Mouse (Mus musculus) urinary bladder, adult 2 months (tissue): ENCODE measurements around the gene Tspo. TPM values are rescaled to one million over a fixed set of nuclear protein-coding genes. Genes with fewer than 3 reads are reported as not detected.

Experiments
- DNase-seq: peaks from one replicate; pipeline ENCODE4 v3.0.0; 2022; ENCODE audit warnings: low spot score
- polyA plus RNA-seq: library from polyadenylated mRNA; depleted of rRNA; stranded (reverse); fragments of >200 nt; gene quantifications from 2 replicates; pipeline ENCODE4 v1.2.3, GENCODE M21; 2012

Gene Tspo
- polyA plus RNA-seq, 1 experiment, result 260 TPM

DNA sequence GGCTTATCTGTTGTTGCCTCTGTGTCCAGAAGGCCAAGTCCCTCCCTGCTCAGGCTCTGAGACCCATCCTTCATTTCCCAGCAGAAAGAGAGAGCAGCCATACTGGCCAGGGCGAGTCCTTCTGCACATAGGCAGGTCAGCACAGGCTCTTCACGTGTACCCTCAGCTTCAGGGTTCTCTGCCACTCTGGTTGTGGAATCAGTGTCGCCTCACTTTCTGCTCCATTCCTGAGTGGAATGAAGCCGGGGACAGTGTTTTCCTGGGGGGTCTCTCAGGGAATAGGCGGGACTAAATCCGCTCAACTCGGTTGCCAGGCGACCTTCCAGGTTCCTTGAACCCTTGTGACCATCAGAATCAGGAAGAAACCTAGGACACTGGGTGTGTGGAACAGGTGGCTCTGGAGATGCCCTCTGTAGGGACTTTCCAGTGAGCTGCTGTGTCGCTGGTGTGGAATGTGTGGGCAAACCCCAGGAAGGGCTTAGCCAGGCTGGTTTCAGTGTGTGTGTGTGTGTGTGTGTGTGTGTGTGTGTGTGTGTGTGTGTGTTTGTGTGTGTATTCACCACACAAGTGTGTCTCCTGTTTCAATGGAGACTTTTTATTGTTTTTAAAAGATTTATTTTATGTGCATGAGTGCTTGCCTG, 21.6 kb upstream of the Tspo start:
- no peak for DNase-seq

DNA sequence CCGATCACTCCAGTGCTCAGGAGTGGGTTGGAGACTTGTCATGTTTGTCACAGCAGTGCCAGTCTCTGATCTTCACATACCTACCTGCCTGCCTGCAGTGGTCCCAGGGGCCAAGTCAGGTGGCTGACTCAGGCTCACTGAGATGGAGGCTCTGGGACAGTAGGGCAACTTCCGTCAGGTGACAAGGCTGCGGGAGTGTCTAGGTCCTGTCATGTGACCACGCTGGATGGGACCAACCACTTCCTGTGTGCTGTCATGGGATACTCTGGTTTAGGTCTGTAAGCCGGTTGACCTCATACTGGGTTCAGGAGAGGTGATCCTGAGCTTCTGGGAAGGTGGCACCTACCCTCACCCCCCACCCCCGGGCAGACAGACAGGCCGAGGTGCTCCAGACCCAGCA, 17.4 kb upstream of the Tspo start:
- DNase-seq, result no peak

DNA sequence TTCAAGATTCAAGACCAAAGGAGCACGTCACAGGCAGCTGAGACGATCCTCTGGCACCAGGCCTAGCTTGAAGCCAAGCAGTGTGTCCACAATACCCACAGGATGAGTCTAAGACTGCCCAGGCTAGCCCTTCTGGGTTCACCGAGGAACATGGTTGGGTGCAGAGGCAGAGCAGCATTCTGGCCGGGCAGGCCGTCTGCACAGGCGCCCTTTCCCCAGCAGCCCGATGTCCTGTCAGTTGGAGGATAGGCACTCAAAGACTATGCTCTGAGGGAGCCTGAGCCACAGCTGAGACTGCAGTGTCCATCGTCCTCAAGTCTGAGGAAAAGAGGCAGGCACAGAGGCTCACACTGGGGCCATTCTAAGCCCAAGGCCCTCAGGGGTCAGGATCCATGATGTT, 16.2 kb upstream of the Tspo start:
- DNase-seq, result no peak

DNA sequence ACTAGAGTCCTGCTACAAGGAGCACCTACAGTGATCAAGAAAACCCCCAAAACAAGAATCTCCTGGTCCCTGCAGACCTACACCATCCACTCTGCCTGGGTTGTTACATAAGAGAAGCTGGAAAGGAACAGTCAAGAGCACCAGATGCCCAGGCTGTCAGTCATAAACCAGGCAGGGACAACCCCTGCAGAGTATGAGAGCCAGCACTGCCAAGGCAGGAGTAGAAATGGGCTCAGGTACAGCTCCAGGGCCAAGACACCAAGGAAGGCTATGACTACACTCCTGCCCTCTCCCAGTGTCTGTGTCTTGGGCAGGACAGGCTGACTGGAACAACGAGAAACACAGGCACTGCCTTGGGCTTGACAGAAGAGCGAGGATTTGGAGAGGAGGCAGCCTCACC, 13.3 kb upstream of the Tspo start:
- DNase-seq, result no peak

DNA sequence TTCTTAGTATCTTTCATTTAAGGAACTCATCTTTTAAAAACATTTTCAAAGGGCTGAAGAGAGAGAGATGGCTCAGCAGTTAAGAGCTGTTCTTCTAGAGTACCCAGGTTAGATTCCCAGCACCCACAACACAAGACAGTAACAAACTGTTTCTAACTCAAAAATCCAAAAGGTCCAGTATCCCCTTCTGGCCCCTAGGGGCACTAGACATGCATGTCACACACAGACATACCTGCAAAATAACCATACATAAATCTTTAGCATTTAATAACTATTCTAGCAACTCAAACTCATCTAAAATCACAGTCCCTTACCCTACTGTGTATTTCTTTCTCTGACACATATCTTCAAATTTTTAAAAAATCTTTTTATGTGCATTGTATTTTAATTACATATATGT, 9.6 kb upstream of the Tspo start:
- no peak for DNase-seq

DNA sequence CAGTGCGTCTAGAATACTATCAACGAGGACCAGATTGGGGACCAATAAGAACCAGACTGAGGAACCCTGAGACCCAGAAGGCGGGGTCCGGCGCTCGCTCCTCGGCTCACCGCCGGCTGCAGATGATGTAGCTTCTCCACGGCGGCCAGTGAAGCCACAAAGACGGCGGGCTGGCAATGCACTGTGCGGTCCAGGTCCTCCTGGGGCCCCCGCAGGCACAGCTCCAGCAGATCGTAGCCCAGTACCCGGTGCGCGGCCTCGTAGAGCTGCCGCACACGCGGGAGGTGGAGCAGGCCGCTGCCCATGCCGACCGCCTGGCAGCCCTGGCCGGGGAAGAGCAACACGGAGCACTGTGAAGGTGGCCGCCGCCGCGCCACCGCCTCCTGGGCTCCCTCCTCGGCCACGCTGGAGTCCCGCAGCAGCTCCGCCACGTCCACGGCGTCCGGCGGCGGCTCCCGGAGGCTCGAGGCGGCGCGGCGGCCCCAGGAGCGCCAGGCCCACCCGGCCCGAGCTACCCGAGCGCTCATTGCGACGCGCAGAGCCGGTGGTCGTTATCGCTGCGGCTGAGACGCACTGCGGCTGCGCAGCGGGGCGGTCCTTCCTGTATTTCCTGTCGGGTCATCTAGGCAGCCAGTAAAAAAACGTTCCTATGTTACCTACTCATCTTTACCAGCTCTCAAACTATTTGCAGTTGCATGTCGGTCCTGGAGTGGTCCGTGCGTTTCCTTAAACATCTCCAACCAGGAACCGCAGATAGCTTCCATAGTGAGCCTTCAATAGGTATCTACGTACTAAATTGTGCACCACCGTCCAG, 8.0 kb upstream of the Tspo start:
- DNase-seq, result peak; percentile 79

DNA sequence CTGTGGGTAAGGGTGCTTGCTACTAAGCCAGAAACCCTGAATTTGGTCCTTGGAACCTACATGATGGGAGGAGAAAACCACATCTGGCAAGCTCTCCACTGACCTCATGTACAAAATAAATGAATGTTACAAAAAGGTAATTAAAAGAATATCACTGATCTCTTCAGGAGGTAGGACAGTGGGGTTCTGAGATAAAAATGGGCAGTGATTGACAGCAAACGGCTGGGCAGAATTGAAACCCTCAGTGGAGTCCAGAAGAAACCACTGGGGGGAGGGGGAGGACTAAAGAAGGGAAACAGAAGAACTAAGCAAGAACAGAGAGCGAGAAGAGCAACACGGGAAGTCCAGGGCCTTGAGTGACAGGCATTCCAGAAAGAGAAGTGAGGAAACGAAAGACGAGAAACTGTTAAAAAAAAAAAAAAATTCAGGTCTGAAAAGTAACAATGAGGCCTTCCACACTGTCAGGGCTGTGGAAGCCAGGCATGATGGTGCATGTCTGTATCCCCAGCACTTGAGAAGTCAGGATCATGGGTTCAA, 2.4 kb upstream of the Tspo start:
- no peak for DNase-seq

DNA sequence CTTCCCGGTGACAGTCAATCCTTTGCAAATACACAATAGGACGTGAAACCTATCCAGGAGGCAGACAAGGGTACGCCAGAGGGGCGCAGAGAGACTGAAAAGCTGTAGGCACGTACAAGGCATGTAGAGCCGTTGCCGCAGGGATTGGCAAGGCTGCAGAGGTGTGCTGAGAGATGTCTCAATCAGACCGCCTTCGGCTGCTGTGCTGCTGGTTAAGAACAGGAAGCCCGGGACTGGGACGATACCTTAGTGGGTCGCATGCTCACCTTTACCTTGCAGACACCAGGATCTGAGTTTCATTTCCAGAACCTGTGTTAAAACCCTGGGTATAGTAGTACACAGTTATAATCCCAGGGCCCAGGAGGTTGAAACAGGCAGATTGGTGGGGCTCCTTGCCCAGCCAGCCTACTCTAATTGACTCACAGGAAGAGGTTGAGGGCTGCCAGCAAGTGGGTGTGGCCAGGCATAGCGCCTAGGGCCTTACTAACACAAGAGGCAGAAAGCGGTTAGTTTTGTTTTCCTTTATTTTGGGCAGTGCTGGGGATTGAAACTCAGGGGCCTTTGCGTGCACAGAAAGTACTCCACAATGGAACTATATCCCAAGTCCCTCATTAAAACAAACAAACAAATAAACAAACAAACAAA, 644 bp upstream of the Tspo start:
- peak; percentile 46 for DNase-seq

DNA sequence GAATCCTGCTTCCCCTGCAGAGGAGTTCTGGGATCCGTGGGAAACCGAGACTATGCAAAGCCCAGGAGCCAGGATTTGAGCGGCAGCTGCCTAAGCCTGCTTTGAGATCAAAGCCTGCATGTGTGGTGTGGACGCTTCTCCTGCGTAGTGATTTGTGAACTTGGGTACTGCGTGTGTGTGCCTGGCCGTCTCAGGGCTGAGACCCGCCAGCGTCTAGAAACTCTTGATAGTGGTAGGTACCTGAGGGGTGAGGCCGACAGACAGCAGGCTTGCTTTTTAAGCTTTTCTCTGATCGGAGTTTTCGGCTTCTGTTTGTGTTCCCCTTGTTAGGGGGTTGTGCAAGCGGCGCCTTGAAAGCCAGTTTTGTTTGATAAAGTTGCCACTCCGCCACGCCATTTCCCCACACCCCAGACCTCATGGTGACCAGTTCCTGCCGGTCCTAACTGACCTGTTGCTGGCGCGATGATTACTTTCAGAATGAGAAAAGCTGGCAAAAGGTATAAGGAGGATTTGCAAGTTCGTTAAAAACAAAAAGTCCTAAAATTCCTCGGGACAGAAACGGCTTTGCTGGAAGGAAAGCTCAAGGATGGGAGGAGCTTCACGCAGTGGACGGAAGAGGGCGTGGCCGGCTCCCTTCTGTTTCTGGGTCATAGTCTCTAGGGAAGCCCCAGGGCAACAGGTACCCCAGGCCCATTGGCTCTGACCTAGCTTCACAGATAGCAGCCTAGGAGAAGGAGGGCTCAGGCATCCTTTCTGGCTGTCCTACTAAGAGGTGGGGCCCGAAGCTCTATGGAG, 662 bp downstream of the Tspo start:
- DNase-seq, result no peak

DNA sequence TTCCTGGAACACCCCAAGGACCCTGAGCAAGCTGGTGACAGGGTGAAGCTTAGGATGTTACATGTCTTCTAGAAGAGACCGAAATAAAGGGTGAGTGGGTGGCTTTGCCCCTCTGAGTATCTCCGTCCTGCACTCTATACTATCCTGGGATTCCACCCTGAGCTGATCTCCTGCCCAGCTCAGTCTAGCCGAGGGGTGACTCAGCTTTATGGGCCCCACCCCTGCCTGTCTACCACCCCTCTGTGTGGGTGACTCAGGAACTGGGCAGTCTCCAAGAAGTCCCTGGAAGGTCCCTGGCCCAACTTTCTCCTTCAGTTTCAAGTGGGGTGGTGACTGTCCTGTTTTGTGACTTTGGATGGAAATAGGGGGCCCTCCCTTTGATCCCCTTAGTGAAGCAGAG, 2.0 kb downstream of the Tspo start:
- no peak for DNase-seq

DNA sequence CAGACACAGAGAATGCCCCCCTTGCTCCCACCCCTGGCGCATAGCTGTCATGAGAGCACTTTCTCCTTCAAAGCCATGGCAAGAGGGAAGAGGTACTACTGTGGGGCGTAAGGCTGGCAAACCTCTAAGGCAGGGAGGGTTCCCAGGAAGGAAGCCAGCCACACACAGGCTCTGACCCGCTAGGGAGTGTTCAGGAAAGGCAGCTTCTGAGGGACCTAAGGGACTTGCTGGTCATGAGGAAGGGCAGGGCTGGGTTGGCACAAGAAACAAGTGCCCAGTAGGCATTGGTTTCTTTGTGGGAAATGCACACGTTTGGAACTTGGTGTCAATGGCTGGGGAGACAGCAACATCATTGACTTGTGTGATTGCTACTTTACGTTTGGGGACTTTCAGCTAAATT, 2.6 kb downstream of the Tspo start:
- no peak for DNase-seq

DNA sequence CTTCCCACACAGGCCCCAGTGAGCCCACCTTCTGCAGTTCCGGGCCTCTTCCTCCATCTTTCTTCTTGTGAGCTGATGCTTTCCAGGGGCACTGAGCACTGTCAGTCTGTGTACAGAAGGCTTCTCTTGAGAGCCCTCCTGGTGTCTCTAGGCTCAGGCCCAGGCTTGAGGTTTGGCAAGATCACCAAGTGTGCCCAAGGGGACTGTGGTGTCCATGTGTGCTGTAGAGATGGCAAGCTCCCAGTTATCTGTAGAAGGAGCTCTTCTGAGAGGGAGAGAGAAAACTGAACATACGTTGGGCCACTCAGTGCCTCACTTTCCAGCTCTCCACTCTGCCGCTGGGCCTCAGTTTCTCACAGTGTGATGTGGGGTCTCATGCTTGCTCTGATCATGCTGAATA, 4.3 kb downstream of the Tspo start:
- no peak for DNase-seq

DNA sequence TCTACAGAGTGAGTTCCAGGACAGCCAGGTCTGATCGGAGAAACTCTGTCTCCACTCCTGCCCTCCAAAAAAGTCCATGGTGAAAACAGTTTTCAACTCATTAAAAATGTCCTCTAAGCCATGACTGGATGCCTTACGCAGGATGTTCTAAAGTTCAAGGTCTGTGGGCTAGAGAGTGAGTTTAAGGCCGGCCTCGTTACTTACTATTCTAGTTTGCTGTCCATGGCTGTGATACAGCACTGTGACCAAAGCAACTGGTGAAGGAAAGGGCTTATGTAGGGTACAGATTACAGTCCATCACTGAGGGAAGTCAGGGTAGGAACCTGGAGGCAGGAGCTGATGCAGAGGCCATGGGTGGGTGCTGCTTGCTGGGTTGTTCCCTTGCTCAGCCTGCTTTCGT, 5.2 kb downstream of the Tspo start:
- DNase-seq, result no peak

DNA sequence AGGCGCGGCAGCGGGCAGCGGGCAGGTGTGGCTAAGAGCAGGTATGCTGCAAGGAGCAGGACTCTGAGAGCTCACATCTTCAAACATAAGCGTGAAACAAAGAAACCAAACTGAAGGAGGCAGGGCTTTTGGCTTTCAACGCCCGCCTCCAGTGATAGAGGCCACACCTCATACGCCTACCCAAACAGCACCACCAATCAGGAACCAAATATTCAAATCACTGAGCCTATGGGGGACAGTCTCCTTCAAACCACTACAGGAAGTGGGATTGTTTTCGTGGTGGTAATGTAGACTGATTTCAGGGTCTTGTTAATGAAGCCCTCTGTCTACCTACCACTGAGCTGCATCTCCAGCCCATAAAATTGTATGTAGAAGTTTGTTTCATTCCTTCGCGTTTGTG, 6.3 kb downstream of the Tspo start:
- no peak for DNase-seq

DNA sequence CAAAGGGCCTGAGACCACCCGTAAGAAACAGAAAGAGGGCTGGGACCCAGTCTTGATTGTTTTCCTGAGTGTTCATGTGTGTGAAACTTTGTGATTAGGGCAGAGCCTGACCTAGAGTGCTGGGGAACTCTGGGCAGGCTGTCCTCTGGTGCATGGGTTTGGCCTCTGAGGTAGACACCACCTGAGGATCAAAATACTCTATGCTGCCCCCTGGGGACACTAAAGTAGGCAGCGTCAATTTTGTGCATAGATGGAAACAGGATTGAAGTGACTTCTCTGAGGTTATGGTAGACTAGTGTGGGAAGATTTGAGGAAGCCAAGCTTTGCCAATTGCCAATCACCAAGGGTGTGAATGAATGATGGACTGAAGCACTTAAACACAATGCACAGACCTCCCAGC, 7.2 kb downstream of the Tspo start:
- no peak for DNase-seq

DNA sequence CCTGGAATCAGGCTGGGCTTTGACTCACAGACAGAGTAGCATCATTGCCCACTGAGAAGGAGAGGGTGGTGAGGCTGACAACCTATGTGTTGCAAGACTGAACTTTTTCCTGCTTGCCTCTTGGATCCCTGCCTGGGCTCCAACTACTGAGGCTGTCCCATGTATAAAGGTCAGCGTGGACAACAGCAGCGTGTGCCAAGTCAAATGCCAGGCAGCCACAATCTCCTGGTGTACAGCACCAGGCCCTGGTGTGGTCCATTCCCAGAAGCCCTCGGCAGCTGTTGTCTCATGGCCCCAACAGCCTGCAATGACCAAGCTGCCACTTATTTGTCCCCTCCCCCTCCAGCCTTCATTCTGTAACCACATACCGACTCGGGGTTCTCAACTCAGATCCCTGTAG, 8.2 kb downstream of the Tspo start:
- DNase-seq, result no peak

DNA sequence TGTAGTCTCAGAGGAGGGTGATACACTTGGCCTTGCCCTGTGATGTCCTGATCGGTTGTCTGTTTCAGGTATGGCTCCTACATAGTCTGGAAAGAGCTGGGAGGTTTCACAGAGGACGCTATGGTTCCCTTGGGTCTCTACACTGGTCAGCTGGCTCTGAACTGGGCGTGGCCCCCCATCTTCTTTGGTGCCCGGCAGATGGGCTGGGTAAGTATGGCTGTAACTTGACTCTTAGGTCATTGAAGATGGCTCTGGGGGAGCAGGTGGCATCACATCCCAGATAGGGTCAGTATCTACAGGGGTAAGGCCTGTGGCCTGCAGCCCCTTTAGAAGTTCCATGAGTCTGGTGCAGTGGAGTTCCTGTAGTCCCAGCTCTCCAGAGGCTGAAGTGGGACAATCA, 8.7 kb downstream of the Tspo start:
- no peak for DNase-seq

DNA sequence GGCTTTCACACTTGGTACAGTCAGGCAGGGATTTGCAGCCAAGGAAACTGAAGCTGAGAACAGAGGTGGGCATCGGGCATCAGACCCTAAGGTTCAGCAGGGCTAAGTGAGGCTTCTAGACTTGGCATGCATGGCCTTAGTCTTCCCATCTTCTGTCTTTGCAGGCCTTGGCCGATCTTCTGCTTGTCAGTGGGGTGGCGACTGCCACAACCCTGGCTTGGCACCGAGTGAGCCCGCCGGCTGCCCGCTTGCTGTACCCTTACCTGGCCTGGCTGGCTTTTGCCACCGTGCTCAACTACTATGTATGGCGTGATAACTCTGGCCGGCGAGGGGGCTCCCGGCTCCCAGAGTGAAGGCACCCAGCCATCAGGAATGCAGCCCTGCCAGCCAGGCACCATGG, 10.2 kb downstream of the Tspo start:
- DNase-seq, result no peak

DNA sequence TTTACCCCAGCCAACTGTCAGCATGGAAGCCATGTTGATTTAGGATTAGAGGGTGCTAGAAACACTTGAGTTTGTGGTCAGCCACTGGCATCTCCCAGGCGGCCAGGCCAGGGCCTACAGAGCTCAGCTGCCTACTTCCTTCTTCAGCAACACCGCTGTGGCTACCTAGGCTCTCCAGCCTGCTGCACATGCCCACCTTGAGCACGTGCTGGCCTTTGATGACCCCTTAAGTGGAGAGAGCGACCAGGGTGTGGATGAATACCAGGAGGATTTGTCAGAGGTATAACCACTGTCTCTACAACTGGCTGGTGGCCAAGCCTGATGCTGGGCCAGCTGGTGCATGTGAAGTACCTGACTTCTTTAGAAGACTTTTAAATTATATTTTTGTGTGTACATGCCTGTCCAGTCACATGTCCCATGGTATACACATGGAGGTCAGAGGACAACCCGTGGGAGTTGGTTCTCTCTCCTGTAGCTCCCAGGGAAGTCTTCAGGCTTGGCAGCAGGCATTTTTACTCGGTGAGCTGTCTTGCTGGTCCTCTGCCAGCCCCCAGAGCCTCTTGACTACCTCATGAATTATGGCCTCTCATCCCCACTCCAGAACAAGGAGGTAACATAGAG, 11.4 kb downstream of the Tspo start:
- DNase-seq, result no peak

DNA sequence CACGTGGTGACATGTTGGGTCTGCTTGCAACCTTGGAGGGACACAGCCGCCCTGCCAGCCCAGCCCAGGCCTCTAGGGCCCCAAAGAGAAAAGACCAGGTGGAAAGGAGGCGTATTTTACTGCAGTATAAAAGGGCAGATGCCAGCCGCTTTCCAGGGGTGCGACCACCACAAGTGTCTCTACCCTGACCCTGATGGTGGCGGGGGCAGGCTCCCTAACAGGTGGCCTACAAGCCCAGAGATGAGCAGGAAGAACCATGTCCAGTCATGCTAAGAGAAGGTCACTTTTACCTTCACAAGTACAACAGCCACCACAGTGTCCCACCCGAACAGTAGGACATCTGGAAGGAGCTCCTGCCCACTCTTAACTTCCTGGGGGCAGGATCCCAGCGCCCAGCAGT, 12.2 kb downstream of the Tspo start:
- DNase-seq, result no peak

DNA sequence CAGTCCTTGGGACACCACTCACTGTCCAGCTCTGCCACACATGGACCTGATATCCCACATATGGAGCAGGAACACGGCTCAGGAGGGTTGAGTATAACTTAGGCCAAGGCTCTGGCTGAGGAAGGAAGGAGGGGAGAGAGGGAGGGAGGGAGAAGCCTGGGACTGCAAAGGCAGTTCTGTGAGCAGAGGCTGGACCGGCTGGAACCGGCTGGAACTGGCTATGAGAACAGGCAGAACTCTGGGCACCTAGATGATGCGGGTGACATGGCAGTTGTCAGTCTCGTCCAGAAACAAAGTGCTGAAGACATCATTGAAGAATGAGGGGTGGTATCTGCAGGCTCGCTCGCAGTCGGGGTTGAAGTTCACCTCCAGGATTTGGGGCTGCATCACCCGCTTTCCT, 13.3 kb downstream of the Tspo start:
- no peak for DNase-seq

DNA sequence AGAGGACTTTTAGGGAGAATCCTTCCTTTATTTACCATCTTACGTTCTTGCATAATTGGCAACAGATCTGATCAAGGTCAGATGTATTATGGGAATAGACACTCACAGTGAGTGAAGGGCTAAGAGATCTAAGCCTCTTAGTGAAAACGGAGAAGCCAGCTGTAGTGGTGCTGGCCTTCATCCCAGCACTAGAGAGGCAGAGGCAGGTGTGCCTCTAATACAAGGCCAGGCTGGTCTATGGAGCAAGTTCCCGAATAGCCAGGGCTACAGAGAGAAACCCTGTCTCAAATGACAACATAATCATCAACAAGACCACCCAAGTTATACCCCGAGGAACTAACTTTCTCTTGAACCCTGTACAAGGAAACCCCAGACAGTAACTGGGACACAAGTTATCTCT, 19.5 kb downstream of the Tspo start:
- no peak for DNase-seq
